18 mouse cellular contexts compared by ENCODE assay signal in genomic region chr13:6479667-6480066, GRCm38 (mm10).
"Had no signal": no experiment of that assay in that cellular context is flagged by ENCODE, and none has a peak within 500 bp of the region (broad histone marks: within the 10 kb centered on the region; RNA-seq: fewer than 3 reads in every experiment).

No protein-coding gene starts in this region.

- H3K4me1 ChIP-seq: midbrain, embryonic 15.5 days; neural tube, embryonic 13.5 days; neural tube, embryonic 15.5 days had no signal

- ATAC-seq: midbrain, embryonic 13.5 days; midbrain, embryonic 15.5 days had no signal

- H3K36me3 ChIP-seq: midbrain, embryonic 13.5 days; midbrain, embryonic 15.5 days; neural tube, embryonic 13.5 days; neural tube, embryonic 15.5 days had no signal

- H3K9ac ChIP-seq: liver, embryonic 14.5 days; lung, embryonic 14.5 days; midbrain, embryonic 13.5 days; midbrain, embryonic 15.5 days; neural tube, embryonic 13.5 days; neural tube, embryonic 15.5 days had no signal

- H3K4me3 ChIP-seq: midbrain, embryonic 13.5 days; midbrain, embryonic 15.5 days; neural tube, embryonic 13.5 days; neural tube, embryonic 15.5 days had no signal

- H3K9me3 ChIP-seq: midbrain, embryonic 13.5 days; midbrain, embryonic 15.5 days; neural tube, embryonic 13.5 days; neural tube, embryonic 15.5 days had no signal

- H3K4me2 ChIP-seq: lung, embryonic 14.5 days; midbrain, embryonic 11.5 days; midbrain, embryonic 13.5 days; midbrain, embryonic 15.5 days; neural tube, embryonic 13.5 days; neural tube, embryonic 15.5 days had no signal

- DNase-seq: lung, adult 18-20 months; lung, embryonic 14.5 days; lung, postnatal 10 days; lung, postnatal 4 days; retina, postnatal 1 day; right cerebral cortex, adult 18-20 months; right cerebral cortex, postnatal 25 days; right cerebral cortex, postnatal 4 days; spleen, adult 18-20 months; thymus, adult 2 months; thymus, postnatal 25 days; thymus, postnatal 4 days had no signal

- H3K27ac ChIP-seq: liver, embryonic 14.5 days; midbrain, embryonic 13.5 days; midbrain, embryonic 15.5 days; neural tube, embryonic 13.5 days; neural tube, embryonic 15.5 days had no signal

- H3K27me3 ChIP-seq: midbrain, embryonic 13.5 days; midbrain, embryonic 15.5 days; neural tube, embryonic 13.5 days; neural tube, embryonic 15.5 days had no signal
